Mouse (Mus musculus) cerebellum, adult 2 months (tissue): Measurements from ENCODE around the gene Pilrb2.

Experiments
- CTCF ChIP-seq: fragments of 200-500 bp; IDR thresholded peaks from 2 replicates; pipeline ENCODE4 v1.5.1; 2011; ENCODE audit warnings: low read depth, mild to moderate bottlenecking, control low read depth, low read length, moderate library complexity, borderline replicate concordance; ENCODE audit not compliant: insufficient read depth
- POLR2A ChIP-seq: fragments of 200-500 bp; IDR thresholded peaks from 2 replicates; pipeline ENCODE4 v1.6.1; 2011; ENCODE audit warnings: low read length, control low read depth, borderline replicate concordance; ENCODE audit not compliant: insufficient read depth

DNA sequence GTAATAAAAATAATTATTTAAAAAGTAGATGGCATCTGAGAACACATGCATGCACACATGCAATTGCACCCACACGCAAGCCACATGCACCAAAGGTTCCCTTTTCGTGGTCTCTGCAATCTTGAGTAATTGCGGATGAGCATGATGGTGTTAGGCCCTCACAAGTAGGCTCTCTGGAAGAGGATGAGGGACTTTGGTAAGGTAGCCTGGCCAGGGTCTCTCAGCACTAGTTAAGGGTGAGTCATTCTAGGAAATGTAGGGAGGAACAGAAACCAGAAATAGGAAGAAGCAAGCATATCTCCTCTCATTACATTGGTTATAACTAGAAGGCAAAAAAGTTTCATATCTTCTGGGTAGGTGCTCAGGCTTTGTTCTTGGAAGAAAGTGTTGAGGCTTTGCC is 46.6 kb downstream of the Pilrb2 start:
- TF ChIP-seq CTCF (no peak), POLR2A (no peak)
